In genomic region chr16:94229890-94230289, GRCm38 (mm10) we compare ENCODE assay signal across 24 mouse cellular contexts.
DNase-seq lines count a peak whose midpoint lies in the region; ATAC-seq and TF ChIP-seq lines count a peak whose summit lies in the region.
"Had no signal": no experiment of that assay in that cellular context is flagged by ENCODE, and none has a peak within 500 bp of the region (broad histone marks: within the 10 kb centered on the region; RNA-seq: fewer than 3 reads in every experiment).

No protein-coding gene starts in this region.

- no peak overlapping the region for H3K4me3 ChIP-seq in liver, embryonic 14.5 days (ENCODE audit: insufficient read depth in 1 of 2, low read depth in 2 of 2, low read length in 2 of 2)
- H3K4me3 ChIP-seq in stomach, postnatal 0 days (ENCODE audit: low read depth, low read length) = no peak overlapping the region
- H3K4me3 ChIP-seq: embryonic facial prominence, embryonic 15.5 days; forebrain, embryonic 10.5 days; heart, embryonic 12.5 days; hindbrain, embryonic 13.5 days; limb, embryonic 10.5 days; liver, embryonic 15.5 days had no signal

- no peaks in the 10 kb centered on the region for H3K36me3 ChIP-seq in liver, embryonic 14.5 days (replicated peaks; ENCODE audit: control insufficient read depth, insufficient read depth, low read depth)
- H3K36me3 ChIP-seq in stomach, postnatal 0 days (ENCODE audit: control insufficient read depth, insufficient read depth, low read length) = no peaks in the 10 kb centered on the region
- H3K36me3 ChIP-seq: embryonic facial prominence, embryonic 15.5 days; liver, embryonic 15.5 days had no signal

- H3K9ac ChIP-seq in liver, embryonic 14.5 days (replicated peaks) = no peak overlapping the region
- no peak overlapping the region for H3K9ac ChIP-seq in stomach, postnatal 0 days (ENCODE audit: low read length)
- H3K9ac ChIP-seq: embryonic facial prominence, embryonic 15.5 days; forebrain, postnatal 0 days; heart, embryonic 12.5 days; hindbrain, embryonic 13.5 days; liver, embryonic 15.5 days had no signal

- H3K4me2 ChIP-seq in liver, embryonic 14.5 days (ENCODE audit: low read depth) = no peak overlapping the region
- H3K4me2 ChIP-seq in stomach, postnatal 0 days (replicated peaks; ENCODE audit: low read depth) = no peak overlapping the region
- H3K4me2 ChIP-seq: embryonic facial prominence, embryonic 15.5 days; heart, embryonic 12.5 days; hindbrain, embryonic 13.5 days; liver, embryonic 15.5 days had no signal

- DNase-seq in liver, embryonic 14.5 days (ENCODE audit: low read depth in 3 of 3, low spot score in 3 of 3) = no peak
- DNase-seq in liver (no peak), R1 (ENCODE audit: low read depth, low spot score) (peak; percentile 54)
- DNase-seq in thymus, postnatal 4 days = peak; percentile 50
- DNase-seq in thymus, postnatal 25 days = no peak
- no peak for DNase-seq in stomach, postnatal 0 days (ENCODE audit: low spot score)
- DNase-seq in right cerebral cortex, postnatal 36 days (ENCODE audit: low spot score in 2 of 2) = no peak
- DNase-seq in urinary bladder, postnatal 10 days (ENCODE audit: low spot score) = no peak
- DNase-seq: adrenal gland, postnatal 14 days; cerebellum, adult 18-20 months; cerebellum, postnatal 36 days; forebrain, postnatal 0 days; kidney, adult 2 months; kidney, postnatal 25 days; layer of hippocampus, adult 9-11 months; right cerebral cortex, adult 18-20 months had no signal

- 78% methylated on average over 7 of the region's 7 CpGs for WGBS in liver, embryonic 14.5 days (ENCODE audit: insufficient replicate concordance)
- WGBS in stomach, postnatal 0 days = 100% methylated on average over 7 of the region's 7 CpGs

- H3K9me3 ChIP-seq in liver, embryonic 14.5 days (ENCODE audit: control insufficient read depth, low read length) = no peaks in the 10 kb centered on the region
- no peaks in the 10 kb centered on the region for H3K9me3 ChIP-seq in stomach, postnatal 0 days (ENCODE audit: control insufficient read depth, low read length)
- H3K9me3 ChIP-seq: embryonic facial prominence, embryonic 15.5 days; heart, embryonic 12.5 days; hindbrain, embryonic 13.5 days; limb, embryonic 10.5 days; liver, embryonic 15.5 days had no signal

- no peak overlapping the region for H3K27ac ChIP-seq in liver, embryonic 14.5 days
- H3K27ac ChIP-seq in stomach, postnatal 0 days (replicated peaks) = no peak overlapping the region
- H3K27ac ChIP-seq: embryonic facial prominence, embryonic 15.5 days; hindbrain, embryonic 13.5 days; liver, embryonic 15.5 days had no signal

- peak; percentile 44 for TF ChIP-seq CTCF in liver, embryonic 14.5 days (IDR thresholded peaks at IDR 0.05; ENCODE audit: low read depth)
- peak; percentile 33 for TF ChIP-seq CTCF in stomach, postnatal 0 days (IDR thresholded peaks at IDR 0.05; ENCODE audit: low read depth)

- no peaks in the 10 kb centered on the region for H3K27me3 ChIP-seq in liver, embryonic 14.5 days (ENCODE audit: control insufficient read depth, insufficient read depth, low read length)
- no peaks in the 10 kb centered on the region for H3K27me3 ChIP-seq in stomach, postnatal 0 days (ENCODE audit: control insufficient read depth, insufficient read depth, low read length)
- H3K27me3 ChIP-seq: heart, embryonic 12.5 days; liver, embryonic 15.5 days had no signal

- TF ChIP-seq EP300 in liver, embryonic 14.5 days (IDR thresholded peaks at IDR 0.05; ENCODE audit: low read depth) = no peak
- no peak for TF ChIP-seq EP300 in stomach, postnatal 0 days (optimal IDR thresholded peaks at IDR 0.05)

- ATAC-seq in liver, embryonic 14.5 days (ENCODE audit: insufficient read depth) = no peak
- ATAC-seq in stomach, postnatal 0 days (ENCODE audit: low FRiP score, low TSS enrichment) = no peak
- ATAC-seq: forebrain, postnatal 0 days; inflammation-experienced regulatory T-cells, adult 6 months; midbrain, embryonic 16.5 days had no signal

- peaks cover 0 to 5% of the 10 kb centered on the region in 2 experiments; a peak in 2 of 4 replicates for H3K4me1 ChIP-seq in liver, embryonic 14.5 days (replicated peaks; ENCODE audit: control insufficient read depth in 2 of 2, insufficient read depth in 2 of 2, low read length in 1 of 2)
- H3K4me1 ChIP-seq in stomach, postnatal 0 days (replicated peaks; ENCODE audit: control insufficient read depth, insufficient read depth) = no peaks in the 10 kb centered on the region

Comparison
In these comparisons a context has a peak if more than half of its experiments do, and no peak if none do; other contexts are left out.
1. DNase-seq: peak in thymus, postnatal 4 days (single experiment) and R1 (single experiment); none in liver, embryonic 14.5 days (0 of 3), liver (single experiment), thymus, postnatal 25 days (single experiment), stomach, postnatal 0 days (single experiment), right cerebral cortex, postnatal 36 days (0 of 2) and urinary bladder, postnatal 10 days (single experiment).